Mouse (Mus musculus) cerebellum, adult (tissue): ENCODE data around the gene Nmnat2.
A peak's percentile ranks its signal among the peaks of the same experiment; 100 is the strongest.

Experiments used
- ATAC-seq: cut with Nextera tagmentation; 2 replicates; pipeline ENCODE4 v1.9.2; 2017; ENCODE audit warnings: mild to moderate bottlenecking, moderate library complexity, mixed read lengths; ENCODE audit not compliant: insufficient number of reproducible peaks, low FRiP score, low TSS enrichment

Gene Nmnat2

GRCm38 (mm10) chr1:153109346-153109745 is 154.6 kb downstream of the Nmnat2 start:
- ATAC-seq: no peak

GRCm38 (mm10) chr1:153109836-153110235 is 155.0 kb downstream of the Nmnat2 start:
- ATAC-seq: no peak

GRCm38 (mm10) chr1:153111596-153111995 is 156.8 kb downstream of the Nmnat2 start:
- no peak for ATAC-seq

- ATAC-seq: no peak
These were observed 160.5 kb downstream of the Nmnat2 start for GRCm38 (mm10) chr1:153115315-153115714.

- ATAC-seq: no peak
These were observed 165.8 kb downstream of the Nmnat2 start for GRCm38 (mm10) chr1:153120544-153120943.

GRCm38 (mm10) chr1:153121320-153121719 is 166.5 kb downstream of the Nmnat2 start:
- no peak for ATAC-seq

GRCm38 (mm10) chr1:153122764-153123163 is 168.0 kb downstream of the Nmnat2 start:
- no peak for ATAC-seq

GRCm38 (mm10) chr1:153124502-153124901 is 169.7 kb downstream of the Nmnat2 start:
- ATAC-seq: no peak

GRCm38 (mm10) chr1:153125287-153126275 is 170.8 kb downstream of the Nmnat2 start:
- no peak for ATAC-seq

- peak; percentile 86 for ATAC-seq
These were observed 171.9 kb downstream of the Nmnat2 start for GRCm38 (mm10) chr1:153126491-153127381.

- ATAC-seq: no peak
These were observed 172.8 kb downstream of the Nmnat2 start for GRCm38 (mm10) chr1:153127622-153128021.

GRCm38 (mm10) chr1:153128780-153129179 is 174.0 kb downstream of the Nmnat2 start:
- no peak for ATAC-seq

GRCm38 (mm10) chr1:153129992-153130713 is 175.4 kb downstream of the Nmnat2 start:
- ATAC-seq: no peak

- no peak for ATAC-seq
These were observed 179.3 kb downstream of the Nmnat2 start for GRCm38 (mm10) chr1:153133865-153134781.

- no peak for ATAC-seq
These were observed 181.9 kb downstream of the Nmnat2 start for GRCm38 (mm10) chr1:153136647-153137046.

GRCm38 (mm10) chr1:153138486-153138885 is 183.7 kb downstream of the Nmnat2 start:
- peak; percentile 90 for ATAC-seq

GRCm38 (mm10) chr1:153139635-153140034 is 184.8 kb downstream of the Nmnat2 start:
- no peak for ATAC-seq

- ATAC-seq: no peak
These were observed 185.5 kb downstream of the Nmnat2 start for GRCm38 (mm10) chr1:153140265-153140664.

GRCm38 (mm10) chr1:153140747-153141228 is 186.0 kb downstream of the Nmnat2 start:
- no peak for ATAC-seq
